Mouse (Mus musculus) heart, adult 2 months (tissue): ENCODE results near the gene Ifit1bl1. TPM values are rescaled to one million over a fixed set of nuclear protein-coding genes. Genes with fewer than 3 reads are reported as not detected.
A peak's percentile ranks its signal among the peaks of the same experiment; 100 is the strongest.

ENCODE experiments used
- DNase-seq, 2 experiments: peaks; one replicate each; pipeline ENCODE4 v3.0.0; 2021
- H3K27ac ChIP-seq: fragments of 200-600 bp; 2 replicates; pipeline ENCODE4 v1.8.1; 2022
- H3K27me3 ChIP-seq: fragments of 200-500 bp; 2 replicates; pipeline ENCODE4 v1.6.1; 2012; ENCODE audit warnings: mild to moderate bottlenecking, low read length, inconsistent platforms, mixed read lengths; ENCODE audit not compliant: control insufficient read depth, insufficient read depth
- H3K36me3 ChIP-seq: fragments of 200-500 bp; 2 replicates; pipeline ENCODE4 v1.6.1; 2012; ENCODE audit warnings: low read length, inconsistent platforms; ENCODE audit not compliant: control insufficient read depth, insufficient read depth
- H3K4me1 ChIP-seq: fragments of 200-500 bp; 2 replicates; pipeline ENCODE4 v1.6.1; 2011; ENCODE audit warnings: low read length; ENCODE audit not compliant: control insufficient read depth, insufficient read depth
- H3K4me3 ChIP-seq: fragments of 200-600 bp; 2 replicates; pipeline ENCODE4 v1.8.1; 2022
- H3K79me2 ChIP-seq: fragments of 200-500 bp; replicated peaks from 2 replicates; pipeline ENCODE4 v1.6.1; 2012; ENCODE audit warnings: mild to moderate bottlenecking, inconsistent platforms, low read length, moderate library complexity, mixed read lengths; ENCODE audit not compliant: control insufficient read depth, insufficient read depth
- H3K9ac ChIP-seq: fragments of 200-500 bp; 2 replicates; pipeline ENCODE4 v1.6.1; 2012; ENCODE audit warnings: low read depth, mild to moderate bottlenecking, control low read depth, inconsistent platforms, low read length, mixed read lengths
- CTCF ChIP-seq: fragments of 200-600 bp; IDR thresholded peaks from 2 replicates; pipeline ENCODE4 v1.8.1; 2022; ENCODE audit warnings: antibody characterized with exemption, mild to moderate bottlenecking, moderate library complexity
- EP300 ChIP-seq: fragments of 200-500 bp; IDR thresholded peaks from 2 replicates; pipeline ENCODE4 v1.6.1; 2011; ENCODE audit warnings: low read depth, low read length, control low read depth; ENCODE audit not compliant: insufficient read depth
- POLR2A ChIP-seq: fragments of 200-500 bp; IDR thresholded peaks from 2 replicates; pipeline ENCODE4 v1.6.1; 2011; ENCODE audit warnings: mild to moderate bottlenecking, low read depth, low read length, control low read depth; ENCODE audit not compliant: insufficient read depth
- WGBS: fragments of 180-500 bp; shearing (Covaris S2); methylation state at CpG from one replicate; pipeline ENCODE4 v1.1.7; 2018; 5-methylcytosine and 5-hydroxymethylcytosine counted together
- intact Hi-C: fragments of 180-260 bp; cut with DNase I; formaldehyde crosslinking; loops from one replicate; pipeline ENCODE4 v1.15.1; 2025
- polyA plus RNA-seq: library from polyadenylated mRNA; depleted of rRNA; stranded (reverse); fragments of >200 nt; gene quantifications from 2 replicates; pipeline ENCODE4 v1.2.3, GENCODE M21; 2012
- total RNA-seq, 2 experiments: library from RNA; stranded (reverse); gene quantifications; 2 replicates each; pipeline ENCODE4 v1.2.3; 2021

The Ifit1bl1 gene
- total and polyA plus RNA-seq, 3 experiments = 1.3 to 1.8 (median 1.5) TPM

- peaks cover 10% of the 10 kb centered on the region for H3K36me3 ChIP-seq
- WGBS = 32% methylated on average over 4 of the region's 4 CpGs
- peak overlapping the region; percentile 38 for H3K4me3 ChIP-seq
- H3K79me2 ChIP-seq = no peaks in the 10 kb centered on the region
- intact Hi-C loops = no loop called here
- peaks cover 10% of the 10 kb centered on the region for H3K4me1 ChIP-seq
- peak overlapping the region; percentile 57 for H3K9ac ChIP-seq
- no peaks in the 10 kb centered on the region for H3K27me3 ChIP-seq
- peak in 1 of 2 experiments; percentile 27 for DNase-seq
- TF ChIP-seq POLR2A = peak; percentile 76
- 0 out of 2 replicates have a peak, but pooled peaks have one; percentile 23 for TF ChIP-seq EP300
- no peak for TF ChIP-seq CTCF
- peak overlapping the region; percentile 42; the same call in 1 of the 2 replicates for H3K27ac ChIP-seq
Measured at GRCm38 (mm10) chr19:34569896-34570476, 31.8 kb downstream of the Ifit1bl1 start.

GRCm38 (mm10) chr19:34568988-34569895, 32.5 kb downstream of the Ifit1bl1 start:
- TF ChIP-seq EP300 = 0 out of 2 replicates have a peak, but pooled peaks have one; percentile 18
- TF ChIP-seq CTCF = no peak
- Histone ChIP-seq H3K36me3 (peaks cover 8% of the 10 kb centered on the region), H3K27me3 (no peaks in the 10 kb centered on the region), H3K4me1 (peaks cover 10% of the 10 kb centered on the region), H3K9ac (peak overlapping the region; percentile 57; the same call in 1 of the 2 replicates), H3K27ac (peak overlapping the region; percentile 36; the same call in 1 of the 2 replicates), H3K4me3 (no peak overlapping the region), H3K79me2 (no peaks in the 10 kb centered on the region)
- DNase-seq = peak in 1 of 2 experiments; percentile 25
- 62% methylated on average over 7 of the region's 7 CpGs for WGBS
- intact Hi-C loops = no loop called here

GRCm38 (mm10) chr19:34566178-34566784, 35.5 kb downstream of the Ifit1bl1 start:
- no peak for DNase-seq
- Histone ChIP-seq H3K79me2 (no peaks in the 10 kb centered on the region), H3K27me3 (no peaks in the 10 kb centered on the region), H3K27ac (no peak overlapping the region), H3K4me3 (no peak overlapping the region), H3K36me3 (peaks cover 4% of the 10 kb centered on the region; the same call in 1 of the 2 replicates), H3K4me1 (peaks cover 10% of the 10 kb centered on the region), H3K9ac (no peak overlapping the region)
- TF ChIP-seq EP300 (no peak), CTCF (no peak), POLR2A (no peak)
- WGBS = 94% methylated on average over 1 of the region's 1 CpGs
- intact Hi-C loops = no loop called here

GRCm38 (mm10) chr19:34562556-34562955, 39.2 kb downstream of the Ifit1bl1 start:
- intact Hi-C loops = no loop called here
- no peak overlapping the region for H3K27ac ChIP-seq
- H3K36me3 ChIP-seq = peaks cover 2% of the 10 kb centered on the region; the same call in 1 of the 2 replicates
- H3K4me3 ChIP-seq = no peak overlapping the region
- TF ChIP-seq EP300 (no peak), CTCF (no peak), POLR2A (no peak)
- H3K4me1 ChIP-seq = no peaks in the 10 kb centered on the region; the same call in 1 of the 2 replicates
- DNase-seq = no peak
- H3K9ac ChIP-seq = no peak overlapping the region
- H3K79me2 ChIP-seq = no peaks in the 10 kb centered on the region
- H3K27me3 ChIP-seq = no peaks in the 10 kb centered on the region

- peak overlapping the region; percentile 77 for H3K27ac ChIP-seq
- H3K27me3 ChIP-seq = no peaks in the 10 kb centered on the region
- no peaks in the 10 kb centered on the region for H3K79me2 ChIP-seq
- intact Hi-C loops = no loop called here
- WGBS = 56% methylated on average over 3 of the region's 3 CpGs
- no peak overlapping the region for H3K9ac ChIP-seq
- no peak for TF ChIP-seq POLR2A
- no peak for TF ChIP-seq CTCF
- TF ChIP-seq EP300 = no peak
- peaks cover 16% of the 10 kb centered on the region for H3K36me3 ChIP-seq
- H3K4me3 ChIP-seq = no peak overlapping the region
- H3K4me1 ChIP-seq = peaks cover 8% of the 10 kb centered on the region
- peak in 1 of 2 experiments; percentile 44 for DNase-seq
Measured at GRCm38 (mm10) chr19:34556621-34557020, 45.1 kb downstream of the Ifit1bl1 start.
